Mouse (Mus musculus): ENCODE data around the gene Shc3. TPM values are rescaled to one million over a fixed set of nuclear protein-coding genes. Genes with fewer than 3 reads are reported as not detected.

Shc3 gene
- total and polyA plus RNA-seq, 3 experiments, result not detected

DNA sequence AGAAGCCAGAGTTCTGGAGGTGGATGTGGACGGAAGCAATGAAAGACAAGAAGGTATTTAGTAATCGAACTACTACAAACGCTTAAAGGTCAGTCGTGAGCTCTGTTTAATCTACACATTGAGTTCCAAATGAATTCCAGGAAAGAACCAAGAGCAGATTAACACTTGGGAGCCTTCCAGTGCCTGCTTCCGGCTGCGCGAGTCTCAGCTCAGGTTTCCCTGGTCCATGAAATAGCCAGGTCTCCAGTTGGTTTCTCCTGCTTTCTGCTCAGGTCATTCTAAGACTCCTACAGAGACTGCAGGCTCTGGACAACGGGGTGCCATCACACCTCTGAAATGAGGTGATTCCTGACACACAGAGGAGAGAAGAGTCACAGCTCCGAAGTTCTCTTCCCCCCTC lies 41.8 kb upstream of the Shc3 start:
- no peaks in the 10 kb centered on the region for H3K79me2 ChIP-seq (ENCODE audit: control insufficient read depth, insufficient read depth, low read length, poor library complexity)
- H3K27me3 ChIP-seq (ENCODE audit: control insufficient read depth in 1 of 2, insufficient read depth in 2 of 2, low read length in 2 of 2), result no peaks in the 10 kb centered on the region
- no peak overlapping the region for H3K4me3 ChIP-seq (ENCODE audit: control insufficient read depth in 1 of 2, insufficient read depth in 1 of 2, low read depth in 2 of 2, low read length in 2 of 2)
- no peak for DNase-seq (ENCODE audit: low read depth, low spot score)
- TF ChIP-seq MAX (IDR thresholded peaks at IDR 0.05; ENCODE audit: low read length) (no peak), NRF1 (IDR thresholded peaks at IDR 0.05; ENCODE audit: insufficient read depth, low read depth, low read length, poor library complexity, severe bottlenecking) (no peak), TCF12 (IDR thresholded peaks at IDR 0.05; ENCODE audit: low read depth, low read length) (no peak), ETS1 (IDR thresholded peaks at IDR 0.05; ENCODE audit: low read depth, low read length) (no peak), BHLHE40 (IDR thresholded peaks at IDR 0.05; ENCODE audit: borderline replicate concordance, low read depth, low read length) (no peak)
- H3K9ac ChIP-seq (ENCODE audit: control insufficient read depth, low read depth, low read length, poor library complexity, severe bottlenecking), result no peak overlapping the region
- H3K27ac ChIP-seq (ENCODE audit: control insufficient read depth, low read depth, low read length), result no peak overlapping the region
- no peaks in the 10 kb centered on the region for H3K4me1 ChIP-seq (ENCODE audit: control insufficient read depth in 1 of 2, insufficient read depth in 2 of 2, low read length in 2 of 2)
- H3K9me3 ChIP-seq (replicated peaks; ENCODE audit: insufficient read depth, low read length), result no peaks in the 10 kb centered on the region
- H3K36me3 ChIP-seq (ENCODE audit: control insufficient read depth in 1 of 2, insufficient read depth in 2 of 2, low read length in 2 of 2), result no peaks in the 10 kb centered on the region

DNA sequence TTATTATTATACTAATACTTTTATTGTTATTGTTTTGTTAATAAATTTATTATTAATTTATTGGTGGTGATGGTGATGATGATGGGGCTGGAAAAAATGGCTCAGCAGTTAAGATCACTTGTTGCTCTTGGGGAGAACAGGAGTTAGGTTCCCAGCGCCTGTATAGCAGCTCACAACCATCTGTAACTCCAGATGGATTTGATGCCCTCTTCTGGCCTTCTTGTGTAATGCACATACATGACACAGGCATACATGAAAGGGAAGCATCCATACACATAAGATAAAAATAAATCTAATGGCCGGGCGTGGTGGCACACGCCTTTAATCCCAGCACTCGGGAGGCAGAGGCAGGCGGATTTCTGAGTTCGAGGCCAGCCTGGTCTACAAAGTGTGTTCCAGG lies 40.0 kb upstream of the Shc3 start:
- no peak for TF ChIP-seq POLR2AphosphoS5 (IDR thresholded peaks at IDR 0.05; ENCODE audit: borderline replicate concordance, low read depth, low read length)
- no peak for TF ChIP-seq UBTF (IDR thresholded peaks at IDR 0.05; ENCODE audit: borderline replicate concordance, insufficient read depth, low read depth, low read length)
- TF ChIP-seq ZC3H11A (IDR thresholded peaks at IDR 0.05; ENCODE audit: low read depth, low read length), result 0 out of 2 replicates have a peak, but pooled peaks have one; percentile 10
- peak; percentile 45 for TF ChIP-seq SMC3 (IDR thresholded peaks at IDR 0.05; ENCODE audit: low read depth, low read length)
- no peak for TF ChIP-seq USF1 (IDR thresholded peaks at IDR 0.05; ENCODE audit: low read depth, low read length)
- TF ChIP-seq GABPA (IDR thresholded peaks at IDR 0.05; ENCODE audit: low read depth, low read length), result no peak
- no peak for TF ChIP-seq TBP (IDR thresholded peaks at IDR 0.05; ENCODE audit: low read depth, low read length)
- TF ChIP-seq EP300 (IDR thresholded peaks at IDR 0.05; ENCODE audit: low read depth in 1 of 2, low read length in 2 of 2), result no peak
- TF ChIP-seq RAD21 (IDR thresholded peaks at IDR 0.05; ENCODE audit: low read depth, low read length), result peak; percentile 25
- no peak for TF ChIP-seq ZKSCAN1 (IDR thresholded peaks at IDR 0.05; ENCODE audit: low read depth, low read length)
- peak; percentile 11 to 37 (median 26); a peak in 3 of 6 replicates for TF ChIP-seq CTCF (IDR thresholded peaks at IDR 0.05 in 2 of 3, conservative IDR thresholded peaks at IDR 0.05 in 1 of 3; ENCODE audit: control insufficient read depth in 1 of 3, insufficient read depth in 1 of 3, low read depth in 2 of 3, low read length in 3 of 3, poor library complexity in 1 of 3, severe bottlenecking in 1 of 3)
- TF ChIP-seq POLR2A (IDR thresholded peaks at IDR 0.05; ENCODE audit: control insufficient read depth in 1 of 2, insufficient read depth in 1 of 2, low read depth in 1 of 2, low read length in 2 of 2, poor library complexity in 1 of 2), result no peak
- TF ChIP-seq TCF12 (IDR thresholded peaks at IDR 0.05; ENCODE audit: low read depth, low read length), result no peak
- no peak for TF ChIP-seq RCOR1 (IDR thresholded peaks at IDR 0.05; ENCODE audit: low read depth, low read length)
- Histone ChIP-seq H3K27me3 (ENCODE audit: control insufficient read depth in 1 of 2, insufficient read depth in 2 of 2, low read length in 2 of 2) (no peaks in the 10 kb centered on the region), H3K27ac (ENCODE audit: control insufficient read depth, low read depth, low read length) (no peak overlapping the region), H3K4me3 (ENCODE audit: control insufficient read depth in 1 of 2, insufficient read depth in 1 of 2, low read depth in 2 of 2, low read length in 2 of 2) (no peak overlapping the region), H3K4me1 (ENCODE audit: control insufficient read depth in 1 of 2, insufficient read depth in 2 of 2, low read length in 2 of 2) (no peaks in the 10 kb centered on the region), H3K9me3 (replicated peaks; ENCODE audit: insufficient read depth, low read length) (no peaks in the 10 kb centered on the region), H3K9ac (ENCODE audit: control insufficient read depth, low read depth, low read length, poor library complexity, severe bottlenecking) (no peak overlapping the region), H3K36me3 (ENCODE audit: control insufficient read depth in 1 of 2, insufficient read depth in 2 of 2, low read length in 2 of 2) (no peaks in the 10 kb centered on the region), H3K79me2 (ENCODE audit: control insufficient read depth, insufficient read depth, low read length, poor library complexity) (no peaks in the 10 kb centered on the region)
- peak; percentile 23 for DNase-seq (ENCODE audit: low read depth, low spot score)
